19 mouse cellular contexts compared by ENCODE assay signal in genomic region chr14:64532351-64532750, GRCm38 (mm10).
DNase-seq lines count a peak whose midpoint lies in the region; ATAC-seq lines count a peak whose summit lies in the region.
"Had no signal": no experiment of that assay in that cellular context is flagged by ENCODE, and none has a peak within 500 bp of the region (broad histone marks: within the 10 kb centered on the region; RNA-seq: fewer than 3 reads in every experiment).

No protein-coding gene starts in this region.

- H3K9ac ChIP-seq in hindbrain, embryonic 13.5 days = no peak overlapping the region
- H3K9ac ChIP-seq in forebrain, embryonic 15.5 days (replicated peaks) = no peak overlapping the region
- no peak overlapping the region for H3K9ac ChIP-seq in midbrain, embryonic 15.5 days
- H3K9ac ChIP-seq: embryonic facial prominence, embryonic 15.5 days; heart, embryonic 15.5 days; liver, embryonic 15.5 days had no signal

- H3K9me3 ChIP-seq in hindbrain, embryonic 13.5 days = no peaks in the 10 kb centered on the region
- H3K9me3 ChIP-seq in hindbrain, embryonic 10.5 days = no peaks in the 10 kb centered on the region
- no peaks in the 10 kb centered on the region for H3K9me3 ChIP-seq in forebrain, embryonic 15.5 days
- no peaks in the 10 kb centered on the region for H3K9me3 ChIP-seq in midbrain, embryonic 15.5 days
- H3K9me3 ChIP-seq: embryonic facial prominence, embryonic 15.5 days; heart, embryonic 15.5 days; liver, embryonic 15.5 days had no signal

- no peak for ATAC-seq in hindbrain, embryonic 13.5 days (ENCODE audit: low FRiP score)
- ATAC-seq in forebrain, embryonic 15.5 days (replicated peaks) = no peak
- no peak for ATAC-seq in midbrain, embryonic 15.5 days (replicated peaks)

- 90% methylated on average over 5 of the region's 5 CpGs for WGBS in hindbrain, embryonic 13.5 days
- WGBS in hindbrain, embryonic 10.5 days = 89% methylated on average over 5 of the region's 5 CpGs
- 85% methylated on average over 5 of the region's 5 CpGs for WGBS in forebrain, embryonic 15.5 days
- 92% methylated on average over 5 of the region's 5 CpGs for WGBS in midbrain, embryonic 15.5 days

- H3K36me3 ChIP-seq in hindbrain, embryonic 13.5 days = no peaks in the 10 kb centered on the region
- H3K36me3 ChIP-seq in hindbrain, embryonic 10.5 days = no peaks in the 10 kb centered on the region
- H3K36me3 ChIP-seq in forebrain, embryonic 15.5 days = no peaks in the 10 kb centered on the region
- H3K36me3 ChIP-seq in midbrain, embryonic 15.5 days (replicated peaks) = no peaks in the 10 kb centered on the region
- H3K36me3 ChIP-seq: embryonic facial prominence, embryonic 15.5 days; heart, embryonic 15.5 days; liver, embryonic 15.5 days had no signal

- no peaks in the 10 kb centered on the region for H3K27me3 ChIP-seq in hindbrain, embryonic 13.5 days
- no peaks in the 10 kb centered on the region for H3K27me3 ChIP-seq in hindbrain, embryonic 10.5 days (ENCODE audit: insufficient read depth, poor library complexity, severe bottlenecking)
- no peaks in the 10 kb centered on the region for H3K27me3 ChIP-seq in forebrain, embryonic 15.5 days
- H3K27me3 ChIP-seq in midbrain, embryonic 15.5 days (replicated peaks) = no peaks in the 10 kb centered on the region
- H3K27me3 ChIP-seq: embryonic facial prominence, embryonic 15.5 days; liver, embryonic 15.5 days had no signal

- H3K4me1 ChIP-seq in hindbrain, embryonic 13.5 days (replicated peaks) = peaks cover 28% of the 10 kb centered on the region
- peaks cover 29% of the 10 kb centered on the region for H3K4me1 ChIP-seq in hindbrain, embryonic 10.5 days (replicated peaks)
- peaks cover 25% of the 10 kb centered on the region for H3K4me1 ChIP-seq in forebrain, embryonic 15.5 days
- peaks cover 26% of the 10 kb centered on the region for H3K4me1 ChIP-seq in midbrain, embryonic 15.5 days
- H3K4me1 ChIP-seq: embryonic facial prominence, embryonic 15.5 days; heart, embryonic 15.5 days; liver, embryonic 15.5 days had no signal

- no peak overlapping the region for H3K4me3 ChIP-seq in hindbrain, embryonic 13.5 days
- no peak overlapping the region for H3K4me3 ChIP-seq in hindbrain, embryonic 10.5 days
- H3K4me3 ChIP-seq in forebrain, embryonic 15.5 days = no peak overlapping the region
- no peak overlapping the region for H3K4me3 ChIP-seq in midbrain, embryonic 15.5 days
- H3K4me3 ChIP-seq: embryonic facial prominence, embryonic 15.5 days; heart, embryonic 15.5 days; liver, embryonic 15.5 days; myocyte had no signal

- peak overlapping the region; percentile 86 for H3K27ac ChIP-seq in hindbrain, embryonic 13.5 days
- no peak overlapping the region for H3K27ac ChIP-seq in hindbrain, embryonic 10.5 days
- H3K27ac ChIP-seq in forebrain, embryonic 15.5 days (replicated peaks) = peak overlapping the region; percentile 93
- H3K27ac ChIP-seq in midbrain, embryonic 15.5 days = peak overlapping the region; percentile 92
- H3K27ac ChIP-seq: embryonic facial prominence, embryonic 15.5 days; heart, embryonic 15.5 days; liver, embryonic 15.5 days had no signal

- no peak overlapping the region for H3K4me2 ChIP-seq in hindbrain, embryonic 13.5 days
- no peak overlapping the region for H3K4me2 ChIP-seq in forebrain, embryonic 15.5 days (replicated peaks)
- H3K4me2 ChIP-seq in midbrain, embryonic 15.5 days = no peak overlapping the region
- H3K4me2 ChIP-seq: embryonic facial prominence, embryonic 15.5 days; heart, embryonic 15.5 days; liver, embryonic 15.5 days had no signal

- DNase-seq in hindbrain, embryonic 10.5 days (ENCODE audit: low spot score) = no peak
- DNase-seq in brain, adult 2 months (ENCODE audit: low read depth, low spot score) = peak; percentile 39
- no peak for DNase-seq in adipocyte (ENCODE audit: low spot score)
- DNase-seq in natural killer cell, adult 2 months (ENCODE audit: low spot score in 2 of 2) = no peak
- DNase-seq: adrenal gland, postnatal 14 days; cerebellum, adult 2 months; gastrocnemius, postnatal 10 days; heart, adult 18-20 months; kidney, adult 8-10 months; kidney, postnatal 25 days; lung, postnatal 10 days; thymus, adult 18-20 months had no signal
